Mouse (Mus musculus) embryonic stem cell, embryonic (primary cell): ENCODE measurements around the gene Nmb.

Experiments used
- CTCF ChIA-PET, 4 experiments: fragments of 300-600 bp in 2 of 4; fragments of 350-600 bp in 2 of 4; sonication (Branson Sonifier 250); formaldehyde crosslinking; loops; one replicate each; lab custom pipeline; 2022; ENCODE audit warnings: inconsistent platforms in 2 of 4; lab: Charles Lee
- POLR2A ChIA-PET, 4 experiments: fragments of 300-600 bp in 2 of 4; fragments of 350-600 bp in 2 of 4; sonication (Branson Sonifier 250); formaldehyde crosslinking; loops; one replicate each; lab custom pipeline; 2022; ENCODE audit warnings: antibody characterized with exemption in 4 of 4, inconsistent platforms in 1 of 4; lab: Charles Lee

The Nmb gene

GRCm38 (mm10) chr7:80912496-80912895 is 7.6 kb upstream of the Nmb start:
- POLR2A ChIA-PET = interaction anchor here in 2 of 4 experiments (0.6 to 5.2 kb wide), 17 partner anchors 8 to 181 kb away, joined by 3 to 34 read pairs (median 3); partner anchors contain the start of genes Wdr73 (in 2 of the 2), Sec11a (in 1 of the 2) and Zscan2 (in 1 of the 2)

GRCm38 (mm10) chr7:80911053-80911452 is 6.2 kb upstream of the Nmb start:
- POLR2A ChIA-PET = interaction anchor here (0.5 to 5.2 kb wide), 19 partner anchors 9 to 231 kb away, joined by 3 to 34 read pairs (median 4); partner anchors contain the start of genes Wdr73 (in 4 of the 4) and Sec11a (in 1 of the 4)
- CTCF ChIA-PET = interaction anchor here in 2 of 4 experiments (0.6 to 1.4 kb wide), 2 partner anchors 23 to 710 kb away, joined by 3 to 5 read pairs; no protein-coding TSS in a partner anchor

More at GRCm38 (mm10) chr7:80912496-80912895, 7.6 kb upstream of the Nmb start:
- CTCF ChIA-PET = no interaction called here

DNA sequence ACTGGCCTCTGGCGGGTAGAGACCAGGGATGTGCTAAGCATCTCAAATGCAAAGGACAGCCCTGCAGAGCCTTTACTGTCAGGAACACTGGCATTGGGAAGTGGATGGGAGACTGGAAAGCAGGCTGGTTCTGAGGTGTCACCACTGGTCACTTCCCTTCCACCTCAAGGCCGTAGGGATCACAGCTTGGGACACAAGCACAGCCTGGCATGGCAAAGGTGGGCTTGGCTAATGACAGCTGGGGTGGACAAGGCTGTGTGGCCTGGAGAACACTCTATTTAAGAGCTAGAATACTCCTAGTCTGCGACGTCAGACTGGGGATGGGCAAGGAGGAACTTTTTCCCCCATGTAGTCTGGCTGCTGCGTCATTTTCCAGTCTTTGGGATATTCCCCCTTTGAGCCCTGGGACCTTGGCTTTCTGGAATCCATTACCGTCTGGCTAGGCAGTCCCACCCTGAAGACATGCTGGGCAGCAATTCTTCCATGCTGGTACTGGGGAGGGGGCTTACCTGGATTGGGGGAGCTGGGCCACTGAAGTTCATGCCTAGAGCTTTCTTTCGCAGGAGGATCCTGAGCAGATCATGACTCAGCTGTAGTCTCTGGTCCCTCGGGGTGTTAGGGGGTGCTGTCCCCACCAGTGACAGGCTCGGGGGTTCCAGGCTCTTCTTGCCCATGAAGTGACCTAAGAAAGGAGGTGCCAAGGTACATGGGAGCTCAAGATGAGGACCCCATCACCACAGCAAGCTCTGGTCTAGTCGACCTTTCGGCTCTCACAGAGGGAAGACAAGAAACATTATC is 1.1 kb downstream of the Nmb start:
- ChIA-PET POLR2A (interaction anchor here (0.6 to 9.7 kb wide), 24 partner anchors 10 to 440 kb away, joined by 3 to 125 read pairs (median 4); partner anchors contain the start of genes Sec11a (in 1 of the 4) and Zscan2 (in 1 of the 4)), CTCF (interaction anchor here in 2 of 4 experiments (0.6 to 1.1 kb wide), 2 partner anchors 15 to 431 kb away, joined by 3 to 8 read pairs; no protein-coding TSS in a partner anchor)

- POLR2A ChIA-PET = interaction anchor here (0.7 to 9.7 kb wide), 48 partner anchors 8 to 443 kb away, joined by 3 to 125 read pairs (median 4); partner anchors contain the start of genes Sec11a (in 2 of the 4), Alpk3 (in 1 of the 4), Rps17 (in 1 of the 4) and Zscan2 (in 1 of the 4)
Observed at GRCm38 (mm10) chr7:80901541-80902274, 3.2 kb downstream of the Nmb start.

GRCm38 (mm10) chr7:80900944-80901501 is 3.9 kb downstream of the Nmb start, which contains the start of gene Wdr73:
Gene Wdr73, minus strand, starts transcription at chr7:80901269.
- CTCF ChIA-PET = interaction anchor here in 3 of 4 experiments (0.7 to 1.5 kb wide), 5 partner anchors 12 to 44 kb away, joined by 3 read pairs; no protein-coding TSS in a partner anchor
- POLR2A ChIA-PET = interaction anchor here (0.5 to 9.7 kb wide), 54 partner anchors 8 to 444 kb away, joined by 3 to 125 read pairs (median 4); partner anchors contain the start of genes Sec11a (in 2 of the 4), Alpk3 (in 1 of the 4), Rps17 (in 1 of the 4) and Zfp592 (in 1 of the 4)

More at GRCm38 (mm10) chr7:80901541-80902274, 3.2 kb downstream of the Nmb start:
- CTCF ChIA-PET = interaction anchor here in 3 of 4 experiments (0.7 to 1.5 kb wide), 4 partner anchors 12 to 45 kb away, joined by 3 read pairs; no protein-coding TSS in a partner anchor

DNA sequence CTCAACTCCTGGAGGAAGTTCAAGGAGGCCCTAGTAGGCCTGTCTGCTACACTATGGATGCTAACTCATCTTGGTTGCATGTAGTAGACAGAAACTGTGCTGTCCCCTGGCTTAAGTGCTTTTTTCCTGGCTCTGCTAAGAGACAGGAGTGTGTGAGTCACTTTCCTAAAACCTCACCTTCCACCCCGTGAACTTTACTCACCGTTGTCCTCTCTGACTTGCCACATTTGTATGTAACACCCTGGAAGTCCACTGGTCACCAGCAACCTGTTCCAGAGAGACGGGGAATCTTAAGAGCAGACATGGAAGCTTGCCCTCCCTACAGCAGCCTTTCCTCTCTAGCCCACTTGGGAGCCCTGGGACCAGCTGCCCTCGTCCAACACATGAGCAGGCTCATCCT is 7.2 kb downstream of the Nmb start:
- CTCF ChIA-PET = interaction anchor here in 2 of 4 experiments (0.6 to 1.8 kb wide), 3 partner anchors 9 to 40 kb away, joined by 3 to 4 read pairs (median 3); no protein-coding TSS in a partner anchor
- POLR2A ChIA-PET = interaction anchor here in 3 of 4 experiments (1.6 to 9.7 kb wide), 4 partner anchors 7 to 16 kb away, joined by 4 to 125 read pairs (median 46); no protein-coding TSS in a partner anchor

- ChIA-PET CTCF (no interaction called here), POLR2A (interaction anchor here in 2 of 4 experiments (1.6 to 9.7 kb wide), 3 partner anchors 7 to 17 kb away, joined by 4 to 125 read pairs (median 82); no protein-coding TSS in a partner anchor)
Observed at GRCm38 (mm10) chr7:80897134-80897533, 7.7 kb downstream of the Nmb start.

GRCm38 (mm10) chr7:80894815-80895519 is 9.9 kb downstream of the Nmb start:
- ChIA-PET POLR2A (interaction anchor here in 2 of 4 experiments (0.7 to 10.4 kb wide), 7 partner anchors 7 to 52 kb away, joined by 3 to 125 read pairs (median 4); partner anchors contain the start of genes Nmb (in 2 of the 2), Sec11a (in 1 of the 2) and Wdr73 (in 1 of the 2)), CTCF (no interaction called here)

- ChIA-PET POLR2A (interaction anchor here in 3 of 4 experiments (1.1 to 10.4 kb wide), 5 partner anchors 8 to 189 kb away, joined by 3 to 125 read pairs (median 3); partner anchors contain the start of genes Nmb (in 2 of the 3), Alpk3 (in 1 of the 3) and Wdr73 (in 1 of the 3)), CTCF (interaction anchor here in 1 of 4 experiments (0.5 kb wide), 1 partner anchor 240 kb away, joined by 3 read pairs; no protein-coding TSS in a partner anchor)
Observed at GRCm38 (mm10) chr7:80894196-80894595, 10.7 kb downstream of the Nmb start.

DNA sequence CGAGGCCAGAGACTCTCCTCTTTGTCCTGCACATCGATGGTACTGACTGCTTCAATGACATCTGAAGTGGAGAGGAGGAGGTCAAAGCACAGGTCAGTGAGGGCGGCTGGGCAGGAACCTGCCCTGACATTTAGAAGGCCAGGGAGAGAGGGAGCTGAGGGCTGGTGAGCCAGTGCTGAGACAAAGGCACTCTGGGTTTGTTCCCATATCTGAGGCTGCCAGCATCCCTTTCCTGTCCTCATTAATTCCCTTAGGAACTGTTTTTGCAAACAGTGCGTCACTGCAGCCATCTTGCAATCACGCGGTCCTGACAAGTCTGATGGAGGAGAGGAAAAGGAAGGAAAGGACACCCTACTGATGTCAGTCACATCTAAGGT is 11.1 kb downstream of the Nmb start:
- POLR2A ChIA-PET = interaction anchor here in 3 of 4 experiments (0.6 to 10.4 kb wide), 5 partner anchors 8 to 189 kb away, joined by 3 to 125 read pairs (median 3); partner anchors contain the start of genes Nmb (in 2 of the 3), Alpk3 (in 1 of the 3), Sec11a (in 1 of the 3) and Wdr73 (in 1 of the 3)
- CTCF ChIA-PET = interaction anchor here in 2 of 4 experiments (0.5 to 1.1 kb wide), 2 partner anchors 11 to 241 kb away, joined by 3 read pairs; no protein-coding TSS in a partner anchor

- CTCF ChIA-PET = interaction anchor here in 1 of 4 experiments (1.1 kb wide), 1 partner anchor 10 kb away, joined by 3 read pairs; no protein-coding TSS in a partner anchor
- POLR2A ChIA-PET = interaction anchor here in 3 of 4 experiments (0.6 to 10.4 kb wide), 11 partner anchors 8 to 559 kb away, joined by 3 to 125 read pairs (median 4); partner anchors contain the start of genes Nmb (in 2 of the 3), Wdr73 (in 2 of the 3), Alpk3 (in 1 of the 3) and Sec11a (in 1 of the 3)
Observed at GRCm38 (mm10) chr7:80893086-80893752, 11.7 kb downstream of the Nmb start.

- POLR2A ChIA-PET = interaction anchor here (0.6 to 10.4 kb wide), 94 partner anchors 9 to 760 kb away, joined by 3 to 125 read pairs (median 5); partner anchors contain the start of genes Nmb (in 4 of the 4), Alpk3 (in 3 of the 4), Sec11a (in 3 of the 4) and Wdr73 (in 3 of the 4)
Observed at GRCm38 (mm10) chr7:80889841-80890241, 15.0 kb downstream of the Nmb start.

DNA sequence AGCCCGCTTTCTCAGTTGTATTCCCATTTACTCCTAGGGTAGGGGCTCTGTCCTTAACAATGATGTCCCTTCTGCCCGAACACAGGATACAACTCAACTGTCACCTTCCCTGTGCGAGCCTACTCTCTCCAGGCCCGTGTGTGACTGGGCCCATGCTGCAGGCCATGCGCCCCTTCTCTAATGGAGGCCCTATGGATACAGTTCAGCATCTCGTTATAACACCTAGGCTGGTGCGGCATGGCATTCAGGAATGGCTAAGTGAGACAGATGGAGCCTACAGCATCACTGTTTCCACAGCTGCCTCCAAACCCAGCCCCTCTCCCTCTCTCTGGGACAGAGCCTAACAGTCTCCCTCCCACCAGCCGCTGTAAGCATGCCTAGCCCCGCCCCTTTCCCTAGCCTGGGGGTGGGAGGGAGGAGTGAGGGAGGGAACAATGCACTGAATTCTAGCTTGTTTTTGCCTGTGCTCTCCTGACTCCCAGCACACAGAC is 15.8 kb downstream of the Nmb start:
- CTCF ChIA-PET = interaction anchor here (0.5 to 3.0 kb wide), 46 partner anchors 9 to 451 kb away, joined by 3 to 22 read pairs (median 3); partner anchors contain the start of genes Wdr73 (in 3 of the 4), Zscan2 (in 2 of the 4), Alpk3 (in 1 of the 4) and Nmb (in 1 of the 4)
- POLR2A ChIA-PET = interaction anchor here (0.5 to 10.4 kb wide), 112 partner anchors 9 to 873 kb away, joined by 3 to 125 read pairs (median 5); partner anchors contain the start of genes Nmb (in 4 of the 4), Sec11a (in 3 of the 4), Wdr73 (in 3 of the 4) and Alpk3 (in 2 of the 4)

More at GRCm38 (mm10) chr7:80889841-80890241, 15.0 kb downstream of the Nmb start:
- CTCF ChIA-PET = interaction anchor here (0.6 to 3.0 kb wide), 24 partner anchors 10 to 923 kb away, joined by 3 to 22 read pairs (median 4); partner anchors contain the start of genes Nmb (in 1 of the 4), Sec11a (in 1 of the 4), Wdr73 (in 1 of the 4) and Zscan2 (in 1 of the 4)

DNA sequence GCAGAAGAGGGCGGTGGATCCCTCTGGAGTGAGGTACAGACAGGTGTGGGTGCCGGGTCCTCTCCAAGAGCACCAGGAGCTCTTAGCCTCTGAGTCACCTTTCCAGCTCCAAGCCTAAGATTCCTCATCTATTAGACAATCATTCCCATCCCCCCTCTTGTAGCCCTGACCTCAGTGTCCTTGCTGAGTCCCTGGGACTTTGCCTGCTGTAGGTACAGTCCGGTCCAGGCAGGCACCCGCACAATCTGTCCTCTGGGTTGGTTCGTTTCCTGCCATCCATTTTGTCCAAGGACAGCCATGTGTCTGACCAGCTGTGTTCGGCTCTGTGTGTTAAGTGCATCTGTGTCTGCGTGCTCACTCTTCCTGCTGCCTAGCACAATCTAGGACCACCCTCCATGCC is 16.3 kb downstream of the Nmb start:
- ChIA-PET POLR2A (interaction anchor here (0.5 to 10.4 kb wide), 96 partner anchors 10 to 874 kb away, joined by 3 to 125 read pairs (median 5); partner anchors contain the start of genes Nmb (in 4 of the 4), Wdr73 (in 3 of the 4), Alpk3 (in 2 of the 4) and Zscan2 (in 2 of the 4)), CTCF (interaction anchor here (0.6 to 3.0 kb wide), 38 partner anchors 10 to 677 kb away, joined by 3 to 22 read pairs (median 4); partner anchors contain the start of genes Wdr73 (in 2 of the 4), Zscan2 (in 2 of the 4), Alpk3 (in 1 of the 4) and Nmb (in 1 of the 4))
